25 mouse cellular contexts compared by ENCODE assay signal in the genomic region with DNA sequence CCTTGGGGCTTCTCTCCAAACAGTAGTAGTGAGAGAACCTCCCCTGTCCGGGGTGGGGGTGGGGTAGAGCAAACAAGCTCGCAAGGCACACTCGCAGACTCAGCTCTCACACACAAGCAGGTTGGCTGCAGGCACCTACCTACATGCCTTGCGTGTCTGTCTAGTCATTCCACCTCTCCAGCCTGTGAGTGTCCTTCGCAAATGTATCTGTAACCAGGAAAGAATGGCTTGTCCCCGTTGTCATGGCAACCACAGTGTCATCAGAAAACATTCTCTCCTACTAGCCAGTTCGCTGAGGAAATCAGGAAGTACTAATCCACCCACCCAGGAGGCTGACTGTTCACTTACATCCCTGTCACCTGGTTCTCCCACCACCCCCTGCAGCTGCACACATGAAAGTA. TPM values are rescaled to one million over a fixed set of nuclear protein-coding genes. Genes with fewer than 3 reads are reported as not detected.
A peak's percentile ranks its signal among the peaks of the same experiment; 100 is the strongest.
DNase-seq lines count a peak whose midpoint lies in the region; ATAC-seq and TF ChIP-seq lines count a peak whose summit lies in the region.
"Not testable (repeated sequence)": the region's sequence is repeated elsewhere in the genome, so short reads cannot be mapped to it uniquely, and the experiment has no call there.
"Had no signal": no experiment of that assay in that cellular context is flagged by ENCODE, and none has a peak within 500 bp of the region (broad histone marks: within the 10 kb centered on the region; RNA-seq: fewer than 3 reads in every experiment).

No protein-coding gene starts in this region.

- H3K9ac ChIP-seq in forebrain, embryonic 12.5 days; hindbrain, embryonic 14.5 days; intestine, embryonic 15.5 days; liver, postnatal 0 days (replicated peaks); midbrain, embryonic 16.5 days (ENCODE audit: low read depth, low read length); stomach, postnatal 0 days (ENCODE audit: low read length): not testable (repeated sequence)

- not testable (repeated sequence) for DNase-seq in hindbrain, embryonic 14.5 days (ENCODE audit: low spot score); liver, postnatal 0 days; stomach, postnatal 0 days (ENCODE audit: low spot score)

- H3K27me3 ChIP-seq in forebrain, embryonic 12.5 days; hindbrain, embryonic 14.5 days (ENCODE audit: control insufficient read depth, insufficient read depth, low read length); intestine, embryonic 15.5 days (replicated peaks); liver, postnatal 0 days (ENCODE audit: insufficient read depth, low read length); midbrain, embryonic 16.5 days (ENCODE audit: control insufficient read depth, insufficient read depth, low read depth, low read length); stomach, postnatal 0 days (ENCODE audit: control insufficient read depth, insufficient read depth, low read length): not testable (repeated sequence)

- no CpG with 5 or more reads among the region's 7 CpGs for WGBS in forebrain, embryonic 12.5 days
- no CpG with 5 or more reads among the region's 7 CpGs for WGBS in hindbrain, embryonic 14.5 days
- WGBS in intestine, embryonic 15.5 days: no CpG with 5 or more reads among the region's 7 CpGs
- no CpG with 5 or more reads among the region's 7 CpGs for WGBS in liver, postnatal 0 days (ENCODE audit: insufficient replicate concordance)
- no CpG with 5 or more reads among the region's 7 CpGs for WGBS in midbrain, embryonic 16.5 days
- no CpG with 5 or more reads among the region's 7 CpGs for WGBS in stomach, postnatal 0 days

- TF ChIP-seq CTCF in liver, postnatal 0 days (IDR thresholded peaks at IDR 0.05; ENCODE audit: low read depth); stomach, postnatal 0 days (IDR thresholded peaks at IDR 0.05; ENCODE audit: low read depth): not testable (repeated sequence)

- not testable (repeated sequence) for H3K4me1 ChIP-seq in forebrain, embryonic 12.5 days; hindbrain, embryonic 14.5 days (replicated peaks; ENCODE audit: control insufficient read depth, insufficient read depth, low read length); intestine, embryonic 15.5 days (replicated peaks); liver, postnatal 0 days (ENCODE audit: insufficient read depth); midbrain, embryonic 16.5 days (ENCODE audit: control insufficient read depth, insufficient read depth, low read length); stomach, postnatal 0 days (replicated peaks; ENCODE audit: control insufficient read depth, insufficient read depth)

- H3K4me3 ChIP-seq in forebrain, embryonic 12.5 days (replicated peaks); hindbrain, embryonic 14.5 days (replicated peaks; ENCODE audit: low read length); intestine, embryonic 15.5 days (replicated peaks); liver, postnatal 0 days (ENCODE audit: low read depth, low read length); midbrain, embryonic 16.5 days (ENCODE audit: low read depth, low read length); stomach, postnatal 0 days (ENCODE audit: low read depth, low read length): not testable (repeated sequence)

- not testable (repeated sequence) for TF ChIP-seq EP300 in liver, postnatal 0 days (IDR thresholded peaks at IDR 0.05; ENCODE audit: low read depth); stomach, postnatal 0 days (optimal IDR thresholded peaks at IDR 0.05)

- H3K9me3 ChIP-seq in forebrain, embryonic 12.5 days; hindbrain, embryonic 14.5 days (ENCODE audit: control insufficient read depth, low read length); intestine, embryonic 15.5 days; liver, postnatal 0 days (ENCODE audit: low read length); midbrain, embryonic 16.5 days (replicated peaks; ENCODE audit: control insufficient read depth, low read length, poor library complexity, severe bottlenecking); stomach, postnatal 0 days (ENCODE audit: control insufficient read depth, low read length): not testable (repeated sequence)

- peak; percentile 60; the same call in 1 of the 2 replicates for ATAC-seq in forebrain, embryonic 12.5 days (ENCODE audit: low FRiP score)
- peak; percentile 96 for ATAC-seq in frontal cortex, adult (ENCODE audit: low TSS enrichment)
- peak; percentile 72; the same call in 1 of the 2 replicates for ATAC-seq in hindbrain, embryonic 14.5 days (ENCODE audit: low FRiP score)
- peak; percentile 67 for ATAC-seq in intestine, embryonic 15.5 days
- ATAC-seq in liver, postnatal 0 days: peak; percentile 94
- 0 out of 2 replicates have a peak, but pooled peaks have one; percentile 26 for ATAC-seq in megakaryocyte-erythroid progenitor cell, adult 5-6 weeks (replicated peaks; ENCODE audit: low FRiP score, low TSS enrichment, poor library complexity, severe bottlenecking)
- peak; percentile 92 for ATAC-seq in midbrain, embryonic 16.5 days
- ATAC-seq in stomach, postnatal 0 days (ENCODE audit: low FRiP score, low TSS enrichment): 0 out of 2 replicates have a peak, but pooled peaks have one; percentile 21

- not testable (repeated sequence) for H3K27ac ChIP-seq in forebrain, embryonic 12.5 days; hindbrain, embryonic 14.5 days; intestine, embryonic 15.5 days; liver, postnatal 0 days (ENCODE audit: low read depth); midbrain, embryonic 16.5 days (ENCODE audit: low read length); stomach, postnatal 0 days (replicated peaks)

- not testable (repeated sequence) for H3K4me2 ChIP-seq in forebrain, embryonic 12.5 days; hindbrain, embryonic 14.5 days (replicated peaks); intestine, embryonic 15.5 days (replicated peaks); liver, postnatal 0 days (ENCODE audit: low read depth, low read length); midbrain, embryonic 16.5 days (ENCODE audit: low read length); stomach, postnatal 0 days (replicated peaks; ENCODE audit: low read depth)

- H3K36me3 ChIP-seq in forebrain, embryonic 12.5 days (replicated peaks); hindbrain, embryonic 14.5 days (replicated peaks; ENCODE audit: control insufficient read depth, insufficient read depth); intestine, embryonic 15.5 days; liver, postnatal 0 days (replicated peaks; ENCODE audit: insufficient read depth, low read length); midbrain, embryonic 16.5 days (ENCODE audit: control insufficient read depth, insufficient read depth, low read length); stomach, postnatal 0 days (ENCODE audit: control insufficient read depth, insufficient read depth, low read length): not testable (repeated sequence)

RNA-seq across cellular contexts. Expression of a gene that starts 5.4 kb away (rescaled TPM):
- not detected in 2 replicates for polyA plus RNA-seq in forebrain, embryonic 12.5 days (2016; fragmentation: Nextera tagmentation; extraction: Ambion mirVana)
- polyA plus RNA-seq in hindbrain, embryonic 14.5 days (2014; fragmentation: Nextera tagmentation; extraction: Ambion mirVana): not detected in 2 replicates
- 0.24 TPM in 1 of 2 replicates, not detected in the other for polyA plus RNA-seq in intestine, embryonic 15.5 days (2015; fragmentation: Nextera tagmentation; extraction: Ambion mirVana)
- not detected in 2 replicates for polyA plus RNA-seq in liver, postnatal 0 days (2015; fragmentation: Nextera tagmentation; extraction: Ambion mirVana)
- not detected in 2 replicates for total RNA-seq in megakaryocyte-erythroid progenitor cell, adult 5-6 weeks (2014; fragmentation: Nextera tagmentation)
- total RNA-seq in megakaryocyte-erythroid progenitor cell, adult 5-6 weeks (2017): not detected in 2 replicates
- not detected in 2 replicates for polyA plus RNA-seq in midbrain, embryonic 16.5 days (2015; fragmentation: Nextera tagmentation; extraction: Ambion mirVana)
- polyA plus RNA-seq in stomach, postnatal 0 days (2015; fragmentation: Nextera tagmentation; extraction: Ambion mirVana): 0.12 TPM in 1 of 2 replicates, not detected in the other
- total RNA-seq: adrenal gland, adult 8-10 months; gastrocnemius, postnatal 25 days; heart, adult 2 months; heart, postnatal 25 days; layer of hippocampus, adult 8-10 months; layer of hippocampus, postnatal 36 days; left cerebral cortex, postnatal 10 days; liver, adult 2 months; MEL had no signal
- polyA plus RNA-seq: embryonic facial prominence, embryonic 11.5 days; forebrain, embryonic 11.5 days; heart, adult 2 months; heart, embryonic 13.5 days; kidney, embryonic 14.5 days; limb, embryonic 11.5 days; liver, adult 2 months; lung, adult 2 months; macrophage; urinary bladder, adult 2 months had no signal

RNA-seq across cellular contexts. Expression of a gene that starts 6.0 kb away (rescaled TPM):
- polyA plus RNA-seq in forebrain, embryonic 12.5 days (2016; fragmentation: Nextera tagmentation; extraction: Ambion mirVana): 0.45 TPM in 1 of 2 replicates, not detected in the other
- polyA plus RNA-seq in hindbrain, embryonic 14.5 days (2014; fragmentation: Nextera tagmentation; extraction: Ambion mirVana): 0.59 TPM in 1 of 2 replicates, not detected in the other
- not detected in 2 replicates for polyA plus RNA-seq in intestine, embryonic 15.5 days (2015; fragmentation: Nextera tagmentation; extraction: Ambion mirVana)
- 0.07 TPM in 1 of 2 replicates, not detected in the other for polyA plus RNA-seq in liver, postnatal 0 days (2015; fragmentation: Nextera tagmentation; extraction: Ambion mirVana)
- total RNA-seq in megakaryocyte-erythroid progenitor cell, adult 5-6 weeks (2014; fragmentation: Nextera tagmentation): not detected in 2 replicates
- total RNA-seq in megakaryocyte-erythroid progenitor cell, adult 5-6 weeks (2017): not detected in 2 replicates
- 1.6 and 2.1 TPM in 2 replicates for polyA plus RNA-seq in midbrain, embryonic 16.5 days (2015; fragmentation: Nextera tagmentation; extraction: Ambion mirVana)
- polyA plus RNA-seq in stomach, postnatal 0 days (2015; fragmentation: Nextera tagmentation; extraction: Ambion mirVana): 0.18 and 0.42 TPM in 2 replicates
- total RNA-seq: gastrocnemius, postnatal 25 days; heart, adult 2 months; heart, postnatal 25 days; liver, adult 2 months; MEL had no signal
- polyA plus RNA-seq: embryonic facial prominence, embryonic 11.5 days; heart, adult 2 months; heart, embryonic 13.5 days; kidney, embryonic 14.5 days; limb, embryonic 11.5 days; liver, adult 2 months; macrophage; urinary bladder, adult 2 months had no signal

RNA-seq across cellular contexts. Expression of a gene that starts 26.4 kb away (rescaled TPM):
- 0.31 TPM in 1 of 2 replicates, not detected in the other for polyA plus RNA-seq in forebrain, embryonic 12.5 days (2016; fragmentation: Nextera tagmentation; extraction: Ambion mirVana)
- polyA plus RNA-seq in hindbrain, embryonic 14.5 days (2014; fragmentation: Nextera tagmentation; extraction: Ambion mirVana): 0.31 and 0.80 TPM in 2 replicates
- 0.13 and 0.24 TPM in 2 replicates for polyA plus RNA-seq in intestine, embryonic 15.5 days (2015; fragmentation: Nextera tagmentation; extraction: Ambion mirVana)
- 0.09 and 0.21 TPM in 2 replicates for polyA plus RNA-seq in liver, postnatal 0 days (2015; fragmentation: Nextera tagmentation; extraction: Ambion mirVana)
- total RNA-seq in megakaryocyte-erythroid progenitor cell, adult 5-6 weeks (2014; fragmentation: Nextera tagmentation): not detected in 2 replicates
- total RNA-seq in megakaryocyte-erythroid progenitor cell, adult 5-6 weeks (2017): not detected in 2 replicates
- polyA plus RNA-seq in midbrain, embryonic 16.5 days (2015; fragmentation: Nextera tagmentation; extraction: Ambion mirVana): 2.5 TPM in 2 replicates
- polyA plus RNA-seq in stomach, postnatal 0 days (2015; fragmentation: Nextera tagmentation; extraction: Ambion mirVana): 0.46 and 0.61 TPM in 2 replicates
- total RNA-seq: adrenal gland, adult 8-10 months; gastrocnemius, postnatal 25 days; heart, adult 2 months; heart, postnatal 25 days; liver, adult 2 months; MEL had no signal
- polyA plus RNA-seq: embryonic facial prominence, embryonic 11.5 days; forebrain, embryonic 11.5 days; heart, embryonic 13.5 days; kidney, embryonic 14.5 days; limb, embryonic 11.5 days; liver, adult 2 months; macrophage had no signal

RNA-seq across cellular contexts. Expression of a gene that starts 33.6 kb away (rescaled TPM):
- polyA plus RNA-seq in forebrain, embryonic 12.5 days (2016; fragmentation: Nextera tagmentation; extraction: Ambion mirVana): not detected in 2 replicates
- not detected in 2 replicates for polyA plus RNA-seq in hindbrain, embryonic 14.5 days (2014; fragmentation: Nextera tagmentation; extraction: Ambion mirVana)
- polyA plus RNA-seq in intestine, embryonic 15.5 days (2015; fragmentation: Nextera tagmentation; extraction: Ambion mirVana): not detected in 2 replicates
- not detected in 2 replicates for polyA plus RNA-seq in liver, postnatal 0 days (2015; fragmentation: Nextera tagmentation; extraction: Ambion mirVana)
- total RNA-seq in megakaryocyte-erythroid progenitor cell, adult 5-6 weeks (2014; fragmentation: Nextera tagmentation): not detected in 2 replicates
- not detected in 2 replicates for total RNA-seq in megakaryocyte-erythroid progenitor cell, adult 5-6 weeks (2017)
- polyA plus RNA-seq in midbrain, embryonic 16.5 days (2015; fragmentation: Nextera tagmentation; extraction: Ambion mirVana): not detected in 2 replicates
- polyA plus RNA-seq in stomach, postnatal 0 days (2015; fragmentation: Nextera tagmentation; extraction: Ambion mirVana): not detected in 2 replicates
- total RNA-seq: adrenal gland, adult 8-10 months; gastrocnemius, postnatal 25 days; heart, adult 2 months; heart, postnatal 25 days; layer of hippocampus, adult 8-10 months; layer of hippocampus, postnatal 36 days; left cerebral cortex, postnatal 10 days; liver, adult 2 months; MEL had no signal
- polyA plus RNA-seq: embryonic facial prominence, embryonic 11.5 days; forebrain, embryonic 11.5 days; heart, adult 2 months; heart, embryonic 13.5 days; kidney, embryonic 14.5 days; limb, embryonic 11.5 days; liver, adult 2 months; lung, adult 2 months; macrophage; urinary bladder, adult 2 months had no signal

RNA-seq across cellular contexts. Expression of a gene that starts 46.3 kb away (rescaled TPM):
- 2.7 and 3.3 TPM in 2 replicates for polyA plus RNA-seq in forebrain, embryonic 12.5 days (2016; fragmentation: Nextera tagmentation; extraction: Ambion mirVana)
- 4.8 and 7.7 TPM in 2 replicates for polyA plus RNA-seq in hindbrain, embryonic 14.5 days (2014; fragmentation: Nextera tagmentation; extraction: Ambion mirVana)
- 6.2 and 7.5 TPM in 2 replicates for polyA plus RNA-seq in intestine, embryonic 15.5 days (2015; fragmentation: Nextera tagmentation; extraction: Ambion mirVana)
- 0.74 and 4.1 TPM in 2 replicates for polyA plus RNA-seq in liver, postnatal 0 days (2015; fragmentation: Nextera tagmentation; extraction: Ambion mirVana)
- total RNA-seq in megakaryocyte-erythroid progenitor cell, adult 5-6 weeks (2014; fragmentation: Nextera tagmentation): 1.2 and 4.0 TPM in 2 replicates
- total RNA-seq in megakaryocyte-erythroid progenitor cell, adult 5-6 weeks (2017): 15.0 TPM in 1 of 2 replicates, not detected in the other
- 5.3 and 6.5 TPM in 2 replicates for polyA plus RNA-seq in midbrain, embryonic 16.5 days (2015; fragmentation: Nextera tagmentation; extraction: Ambion mirVana)
- polyA plus RNA-seq in stomach, postnatal 0 days (2015; fragmentation: Nextera tagmentation; extraction: Ambion mirVana): 2.7 and 7.4 TPM in 2 replicates
- polyA plus RNA-seq: macrophage had no signal

Comparison
In these comparisons a context has a peak if more than half of its experiments do, and no peak if none do; other contexts are left out.
1. ATAC-seq: peak in every context shown above with its lines; median percentile 96 in frontal cortex, adult; 94 in liver, postnatal 0 days; 92 in midbrain, embryonic 16.5 days; 72 in hindbrain, embryonic 14.5 days; 67 in intestine, embryonic 15.5 days; 60 in forebrain, embryonic 12.5 days; 26 in megakaryocyte-erythroid progenitor cell, adult 5-6 weeks; 21 in stomach, postnatal 0 days.